Mouse (Mus musculus) CD4-positive helper T cell, adult 2 months (primary cell): ENCODE data around the gene Tubg2.

Experiments
- DNase-seq: peaks from one replicate; pipeline ENCODE4 v3.0.0-alpha.2; 2012; ENCODE audit warnings: low read depth, missing footprints, low spot score

Tubg2 gene

GRCm38 (mm10) chr11:101164677-101165580 lies 9.2 kb downstream of the Tubg2 start:
- DNase-seq, result peak; percentile 29

GRCm38 (mm10) chr11:101166357-101166756 lies 10.7 kb downstream of the Tubg2 start:
- DNase-seq, result no peak

- DNase-seq, result no peak
Observed at GRCm38 (mm10) chr11:101167211-101167962, 11.7 kb downstream of the Tubg2 start.

GRCm38 (mm10) chr11:101167963-101168300 lies 12.2 kb downstream of the Tubg2 start:
- DNase-seq, result no peak

- DNase-seq, result no peak
Observed at GRCm38 (mm10) chr11:101168301-101168980, 12.7 kb downstream of the Tubg2 start.

- DNase-seq, result no peak
Observed at GRCm38 (mm10) chr11:101169301-101170107, 13.8 kb downstream of the Tubg2 start.

- DNase-seq, result no peak
Observed at GRCm38 (mm10) chr11:101170354-101170810, 14.7 kb downstream of the Tubg2 start, which contains the start of gene Cntnap1. Cntnap1 (plus strand) TSS chr11:101170523.

- peak; percentile 88 for DNase-seq
Observed at GRCm38 (mm10) chr11:101170811-101171610, 15.3 kb downstream of the Tubg2 start, which contains the start of gene Plekhh3. Plekhh3 (minus strand) TSS chr11:101171351.

GRCm38 (mm10) chr11:101171721-101172433 lies 16.2 kb downstream of the Tubg2 start:
- DNase-seq, result peak; percentile 59

- DNase-seq, result peak; percentile 20
Observed at GRCm38 (mm10) chr11:101172434-101172815, 16.7 kb downstream of the Tubg2 start.

GRCm38 (mm10) chr11:101173112-101173511 lies 17.4 kb downstream of the Tubg2 start:
- DNase-seq, result peak; percentile 61

- DNase-seq, result peak; percentile 89
Observed at GRCm38 (mm10) chr11:101173631-101174388, 18.1 kb downstream of the Tubg2 start.

GRCm38 (mm10) chr11:101174389-101174745 lies 18.7 kb downstream of the Tubg2 start:
- no peak for DNase-seq

- no peak for DNase-seq
Observed at GRCm38 (mm10) chr11:101174851-101175628, 19.3 kb downstream of the Tubg2 start, which contains the start of gene Ccr10. Ccr10 (minus strand) TSS chr11:101175443.

- no peak for DNase-seq
Observed at GRCm38 (mm10) chr11:101175636-101176116, 20.0 kb downstream of the Tubg2 start.

GRCm38 (mm10) chr11:101176117-101176691 lies 20.5 kb downstream of the Tubg2 start:
- DNase-seq, result no peak
